Mouse (Mus musculus) olfactory bulb, adult 2 months (tissue): ENCODE measurements around the gene Tex29.

ENCODE experiments used
- CTCF ChIP-seq: fragments of 200-500 bp; IDR thresholded peaks from 2 replicates; pipeline ENCODE4 v1.5.1; 2012; ENCODE audit warnings: low read depth, mild to moderate bottlenecking, low read length, moderate library complexity; ENCODE audit not compliant: insufficient read depth
- POLR2A ChIP-seq: fragments of 200-500 bp; IDR thresholded peaks from 2 replicates; pipeline ENCODE4 v1.6.1; 2012; ENCODE audit warnings: mild to moderate bottlenecking, low read depth, low read length, moderate library complexity; ENCODE audit not compliant: insufficient read depth

- no peak for TF ChIP-seq POLR2A
- TF ChIP-seq CTCF = no peak
Measured at GRCm38 (mm10) chr8:11804914-11805313, 35.4 kb upstream of the Tex29 start.
